Mouse (Mus musculus) 3T3-L1 (cell line): ENCODE measurements around the gene Ctnnd1.

ENCODE experiments used
- DNase-seq: peaks from one replicate; pipeline ENCODE4 v3.0.0-alpha.2; 2015; ENCODE audit warnings: low read depth, low spot score

The Ctnnd1 gene

DNA sequence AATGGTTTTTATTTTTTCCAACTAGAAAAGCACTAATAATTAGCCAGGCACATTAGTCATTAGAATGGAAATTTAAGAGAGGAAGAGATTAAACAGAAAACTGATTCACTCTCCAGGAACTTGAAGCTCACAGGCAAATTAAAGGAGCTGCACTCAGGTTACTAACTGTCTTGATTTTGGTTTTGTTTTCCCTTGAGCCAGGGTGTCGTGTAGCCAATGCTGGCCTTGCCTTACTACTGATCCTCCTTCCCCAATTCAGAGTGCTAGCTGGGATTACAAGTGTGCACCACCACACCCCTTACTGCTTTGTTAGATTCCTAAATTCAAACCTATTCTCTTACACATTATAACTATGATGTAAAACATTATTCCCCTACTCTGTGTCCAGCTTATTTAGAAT lies 42.7 kb downstream of the Ctnnd1 start:
- DNase-seq: no peak

DNA sequence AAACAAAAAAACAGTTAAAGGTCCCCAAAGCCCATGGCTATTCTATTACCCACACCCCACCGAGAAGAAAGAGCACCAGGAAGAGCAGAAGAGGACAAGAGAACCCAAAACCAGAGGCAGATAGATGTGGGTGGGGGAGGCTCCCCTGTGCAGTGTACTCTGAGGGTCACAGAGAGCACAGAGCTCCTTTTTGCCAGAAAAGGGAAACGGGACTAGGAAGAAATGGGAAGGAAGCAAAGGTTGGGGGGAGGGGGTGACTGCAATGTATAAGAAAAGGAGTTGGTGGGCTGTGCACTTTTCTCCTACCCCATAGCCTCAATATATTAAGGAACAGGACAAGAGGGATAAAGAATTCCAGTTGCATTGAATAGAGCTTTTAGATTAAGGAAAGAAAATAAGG lies 49.6 kb downstream of the Ctnnd1 start:
- DNase-seq: no peak

DNA sequence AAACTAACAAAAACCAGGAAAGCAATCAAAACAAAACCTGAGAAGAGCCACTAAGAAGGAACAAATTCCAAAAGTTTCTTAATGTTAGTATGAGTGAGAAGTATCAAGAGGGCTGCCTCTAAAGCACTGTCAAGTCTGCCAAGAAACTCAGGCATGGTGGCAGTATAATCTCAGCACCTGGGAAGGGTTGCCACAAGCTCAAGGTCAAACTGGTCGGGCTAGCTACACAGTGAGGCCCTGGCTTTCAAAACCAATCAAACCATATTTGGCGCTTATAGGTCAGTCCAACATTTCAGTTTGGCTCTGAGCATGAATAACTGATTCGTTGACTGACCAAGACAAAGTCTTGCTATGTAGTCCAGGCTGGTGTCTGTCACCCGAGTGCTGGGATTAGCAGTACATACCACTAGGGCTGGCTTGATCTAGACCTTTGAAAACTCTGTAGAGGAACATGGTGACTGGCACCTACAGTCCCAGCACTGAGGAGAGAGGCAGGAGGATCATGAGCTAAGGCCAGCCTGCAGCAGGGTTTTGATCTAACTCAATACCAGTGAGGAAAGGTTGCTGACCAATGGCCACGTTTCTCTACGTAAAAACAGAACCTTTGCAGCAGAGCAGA lies 51.2 kb downstream of the Ctnnd1 start:
- no peak for DNase-seq

DNA sequence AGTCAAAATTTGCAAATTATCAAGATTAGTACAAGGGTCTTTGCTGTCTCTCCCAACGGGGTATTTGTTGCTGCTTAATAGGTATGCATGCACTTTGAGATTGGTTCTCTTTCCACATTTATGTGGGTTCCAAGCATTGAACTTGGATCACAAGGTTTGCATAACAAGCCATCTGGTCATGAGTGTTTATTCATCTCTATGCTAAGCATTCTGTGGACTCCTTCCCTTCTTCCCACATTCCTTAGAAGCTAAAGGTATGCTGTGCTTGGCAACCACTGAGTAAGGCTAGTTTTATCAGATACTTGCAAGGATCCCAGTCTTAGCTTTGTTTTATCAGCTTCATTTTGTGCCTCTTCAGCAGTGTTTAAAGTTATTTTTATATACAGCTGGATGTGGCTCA lies 53.4 kb downstream of the Ctnnd1 start:
- DNase-seq: no peak

DNA sequence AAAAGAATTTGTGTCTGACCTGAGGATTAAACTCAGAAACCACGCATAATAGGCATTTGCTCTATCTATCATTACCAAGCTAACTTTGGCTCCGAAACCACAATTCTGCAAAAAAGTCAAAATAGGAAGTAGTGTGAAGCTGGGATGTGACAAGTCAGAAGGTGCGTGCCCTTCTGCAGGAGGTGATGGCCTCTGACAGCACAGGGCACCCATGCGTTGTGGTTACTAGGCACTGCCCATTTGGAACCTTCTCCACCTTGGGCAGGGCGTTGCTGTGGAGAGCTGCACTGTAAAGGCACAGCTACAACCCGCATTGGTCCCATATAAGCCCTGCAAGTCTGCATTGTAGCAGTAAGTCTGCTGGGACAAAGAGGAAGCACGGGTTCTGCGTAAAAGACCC lies 57.8 kb downstream of the Ctnnd1 start:
- DNase-seq: no peak

DNA sequence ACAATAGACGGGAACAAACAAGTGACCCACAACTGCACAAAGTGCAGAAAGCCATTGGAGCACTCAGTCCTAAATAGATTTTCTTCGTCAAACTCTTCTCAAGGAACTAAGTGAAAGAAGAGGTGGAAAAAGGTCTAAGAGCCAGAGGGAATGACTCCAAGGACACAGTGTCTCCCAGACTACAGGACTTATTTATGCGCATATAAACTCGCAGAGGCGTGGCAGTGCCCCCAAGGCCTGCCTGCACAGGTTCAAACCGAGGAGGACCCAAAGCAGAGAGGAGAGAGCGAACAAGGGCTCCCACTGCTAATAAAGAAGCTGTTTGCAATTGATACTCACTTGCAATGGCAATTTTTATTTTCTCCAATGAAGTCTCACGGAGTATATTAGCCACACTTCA lies 64.9 kb downstream of the Ctnnd1 start:
- DNase-seq: no peak

DNA sequence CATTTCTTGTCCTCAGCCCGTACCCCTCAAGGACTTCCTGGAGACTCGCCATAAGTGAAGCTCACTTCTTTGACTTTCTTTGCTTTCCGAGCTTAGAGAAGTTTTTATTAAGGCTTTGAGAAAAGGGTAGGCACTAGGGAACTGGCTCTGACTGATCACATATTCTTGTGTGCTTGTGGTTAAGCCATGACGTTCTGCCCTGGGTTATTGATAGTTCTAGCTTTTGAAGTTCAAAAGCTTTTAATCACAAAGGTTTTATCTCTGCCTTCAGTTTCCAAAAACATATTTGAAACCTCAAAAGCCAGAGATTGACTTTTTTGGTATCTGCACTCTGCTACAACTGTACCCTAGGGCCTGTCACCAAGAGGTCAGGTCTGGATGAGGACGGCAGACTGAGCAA lies 68.3 kb downstream of the Ctnnd1 start:
- no peak for DNase-seq

DNA sequence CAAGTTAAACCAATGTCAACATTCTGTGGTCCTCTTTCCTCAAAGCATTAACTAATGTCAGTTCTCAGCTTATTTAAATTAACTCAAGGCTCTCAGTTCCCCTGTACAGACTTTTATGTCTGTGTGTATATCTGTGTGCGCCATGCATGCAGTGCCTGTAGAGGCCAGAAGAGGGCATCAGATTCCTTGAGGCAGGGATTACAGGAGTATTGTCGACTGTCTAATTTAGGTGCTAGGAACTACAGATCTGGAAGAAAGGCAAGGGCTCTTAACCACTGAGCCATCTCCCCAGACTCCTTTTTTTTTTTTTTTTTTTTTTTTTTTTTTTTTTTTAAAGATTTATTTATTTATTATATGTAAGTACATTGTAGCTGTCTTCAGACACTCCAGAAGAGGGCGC lies 69.4 kb downstream of the Ctnnd1 start:
- DNase-seq: peak; percentile 45

DNA sequence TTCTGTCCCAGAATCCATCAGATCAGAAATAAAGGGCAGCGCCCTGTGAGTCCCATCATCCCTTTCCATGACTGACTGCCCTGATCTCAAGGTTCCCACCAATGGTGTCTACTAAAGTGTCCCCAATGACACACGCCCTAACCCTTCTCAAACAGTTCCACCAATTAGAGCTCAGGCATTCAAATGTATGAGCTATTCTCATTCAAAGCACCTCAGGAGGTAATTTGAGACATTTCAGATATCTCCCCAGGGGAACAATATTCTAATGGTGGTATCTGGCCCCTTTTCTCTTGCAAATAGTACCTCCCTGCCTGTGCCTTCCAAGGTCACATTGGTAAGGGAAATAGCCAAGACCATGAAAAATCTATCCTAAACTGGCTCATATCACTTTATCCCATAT lies 71.3 kb downstream of the Ctnnd1 start:
- no peak for DNase-seq

DNA sequence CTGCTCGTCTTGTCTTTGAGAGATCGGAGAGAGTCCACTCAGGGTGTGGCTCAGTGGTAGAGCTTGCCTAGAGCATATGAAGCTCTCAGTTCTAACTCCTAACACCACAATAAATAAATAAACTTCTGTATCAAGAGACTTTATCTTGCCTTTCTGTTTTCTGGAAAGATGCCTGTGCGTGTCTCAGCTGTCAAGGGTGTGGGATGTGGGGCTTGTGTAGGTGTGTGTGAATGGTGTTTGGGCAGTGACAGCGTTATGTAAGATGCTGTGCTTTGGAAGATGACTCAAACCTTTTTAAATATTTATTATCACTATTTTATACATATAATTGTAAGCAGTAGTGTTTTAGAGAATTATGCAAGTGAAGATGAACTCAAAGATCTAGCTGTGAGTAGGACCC lies 76.4 kb downstream of the Ctnnd1 start:
- DNase-seq: no peak

DNA sequence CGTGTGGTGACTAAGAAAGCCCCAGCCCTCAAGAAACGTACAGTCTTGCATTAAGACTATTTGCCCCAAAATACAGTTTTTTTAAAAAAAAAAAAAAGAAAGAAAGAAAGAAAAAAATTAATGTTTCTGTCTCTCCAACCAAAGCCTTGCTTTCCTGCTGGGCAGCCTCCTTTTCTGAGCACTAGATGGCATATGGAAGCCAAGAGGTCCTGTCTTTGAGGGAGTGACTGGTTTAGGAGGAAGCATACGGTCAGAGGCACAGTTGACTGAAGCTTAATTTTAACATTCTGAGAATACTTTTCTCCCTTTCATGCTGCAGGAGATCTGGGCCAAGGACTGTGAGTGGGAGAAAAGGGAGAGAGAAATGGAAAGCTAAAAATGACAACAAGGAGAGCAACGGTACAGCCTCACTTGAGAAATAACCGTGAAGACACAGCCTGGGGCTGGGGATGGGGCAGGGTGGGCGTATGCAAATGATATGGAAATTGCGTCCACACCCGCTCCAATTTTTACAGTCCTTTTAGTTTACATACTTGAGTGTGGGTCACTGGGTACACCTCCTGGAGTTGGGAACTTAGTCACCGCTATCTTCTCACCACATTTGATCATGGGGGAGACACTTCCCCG lies 93.6 kb downstream of the Ctnnd1 start:
- DNase-seq: peak; percentile 62

DNA sequence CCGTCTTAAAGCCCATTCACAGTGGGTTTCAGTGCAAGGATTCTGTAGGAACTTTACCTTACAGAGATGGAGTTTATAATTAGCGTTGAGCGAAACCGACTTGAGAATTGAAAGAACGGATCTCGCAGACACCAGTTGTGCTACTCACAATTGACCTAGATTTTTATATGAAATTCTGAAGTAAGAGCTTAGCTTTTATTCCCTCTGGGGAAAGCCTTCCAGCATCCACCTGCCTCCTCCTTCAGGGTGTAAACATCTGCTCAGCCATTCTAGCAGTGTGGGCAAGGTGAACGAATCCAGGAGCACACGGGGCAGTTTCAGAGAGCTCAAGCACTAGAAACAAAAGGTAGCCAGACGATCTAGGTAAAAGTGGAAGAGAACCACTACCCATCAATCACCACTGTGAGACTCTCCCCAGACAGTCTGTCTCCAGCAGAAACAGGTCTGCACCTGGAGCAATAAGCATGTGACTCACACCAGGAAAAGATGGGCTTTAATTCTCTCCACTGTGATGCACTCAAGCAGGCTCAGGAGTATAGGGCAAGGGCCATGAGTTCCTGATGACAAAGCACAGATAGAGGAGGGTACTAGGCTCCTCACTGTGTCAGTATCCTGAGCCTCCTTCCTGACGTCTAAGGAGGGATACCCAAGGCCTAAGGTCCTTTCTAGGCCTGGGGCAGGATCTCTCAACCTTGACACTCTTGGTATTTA lies 99.0 kb downstream of the Ctnnd1 start:
- no peak for DNase-seq
